15 mouse cellular contexts compared by ENCODE assay signal in genomic region chr12:79984025-79984790, GRCm38 (mm10).
DNase-seq lines count a peak whose midpoint lies in the region; ATAC-seq and TF ChIP-seq lines count a peak whose summit lies in the region.
"Had no signal": no experiment of that assay in that cellular context is flagged by ENCODE, and none has a peak within 500 bp of the region (broad histone marks: within the 10 kb centered on the region; RNA-seq: fewer than 3 reads in every experiment).

No protein-coding gene starts in this region.

- TF ChIP-seq CTCF in gastrocnemius, adult 2 months (IDR thresholded peaks at IDR 0.05) = no peak
- no peak for TF ChIP-seq CTCF in liver, postnatal 0 days (IDR thresholded peaks at IDR 0.05; ENCODE audit: low read depth)

- WGBS in liver, embryonic 11.5 days = 53% methylated on average over 10 of the region's 10 CpGs
- WGBS in liver, postnatal 0 days (ENCODE audit: insufficient replicate concordance) = 75% methylated on average over 10 of the region's 10 CpGs
- WGBS in embryonic facial prominence, embryonic 12.5 days = 34% methylated on average over 10 of the region's 10 CpGs
- WGBS in stomach, embryonic 14.5 days = 38% methylated on average over 10 of the region's 10 CpGs

- H3K36me3 ChIP-seq in liver, embryonic 11.5 days (ENCODE audit: control insufficient read depth, insufficient read depth, low read length) = no peaks in the 10 kb centered on the region
- no peaks in the 10 kb centered on the region for H3K36me3 ChIP-seq in liver, postnatal 0 days (replicated peaks; ENCODE audit: insufficient read depth, low read length)
- H3K36me3 ChIP-seq in embryonic facial prominence, embryonic 12.5 days = no peaks in the 10 kb centered on the region
- no peaks in the 10 kb centered on the region for H3K36me3 ChIP-seq in stomach, embryonic 14.5 days (ENCODE audit: control insufficient read depth, insufficient read depth, low read length)

- no peak for TF ChIP-seq EP300 in liver, postnatal 0 days (IDR thresholded peaks at IDR 0.05; ENCODE audit: low read depth)

- H3K4me3 ChIP-seq in gastrocnemius, adult 2 months = no peak overlapping the region
- H3K4me3 ChIP-seq in liver, embryonic 11.5 days (ENCODE audit: low read depth, low read length) = no peak overlapping the region
- no peak overlapping the region for H3K4me3 ChIP-seq in liver, postnatal 0 days (ENCODE audit: low read depth, low read length)
- no peak overlapping the region for H3K4me3 ChIP-seq in embryonic facial prominence, embryonic 12.5 days
- no peak overlapping the region for H3K4me3 ChIP-seq in stomach, embryonic 14.5 days (ENCODE audit: low read depth, low read length)

- no peak for ATAC-seq in liver, embryonic 11.5 days (replicated peaks; ENCODE audit: low FRiP score)
- ATAC-seq in liver, postnatal 0 days = no peak
- no peak for ATAC-seq in embryonic facial prominence, embryonic 12.5 days (ENCODE audit: insufficient number of reproducible peaks, insufficient read depth, low FRiP score, low TSS enrichment)
- no peak for ATAC-seq in stomach, embryonic 14.5 days (ENCODE audit: insufficient number of reproducible peaks, insufficient read depth, low FRiP score, low read depth)
- no peak for ATAC-seq in CD4-positive, CD25-positive, alpha-beta regulatory T cell, adult 4 months
- ATAC-seq: midbrain, embryonic 16.5 days had no signal

- H3K4me1 ChIP-seq in liver, embryonic 11.5 days (replicated peaks; ENCODE audit: control insufficient read depth, insufficient read depth, low read length) = peaks cover 75% of the 10 kb centered on the region
- peaks cover 48% of the 10 kb centered on the region for H3K4me1 ChIP-seq in liver, postnatal 0 days (ENCODE audit: insufficient read depth)
- H3K4me1 ChIP-seq in embryonic facial prominence, embryonic 12.5 days = peaks cover 31% of the 10 kb centered on the region
- H3K4me1 ChIP-seq in stomach, embryonic 14.5 days (ENCODE audit: control insufficient read depth, insufficient read depth, low read length) = peaks cover 42% of the 10 kb centered on the region

- DNase-seq in gastrocnemius, adult 2 months = no peak
- DNase-seq in gastrocnemius, adult 8-10 months (ENCODE audit: low spot score in 2 of 2) = no peak
- no peak for DNase-seq in liver, embryonic 11.5 days (ENCODE audit: low spot score)
- no peak for DNase-seq in liver, postnatal 0 days
- no peak for DNase-seq in right cerebral cortex, postnatal 10 days (ENCODE audit: low spot score in 2 of 2)
- DNase-seq: adrenal gland, adult 2 months; cerebellum, postnatal 25 days; kidney, adult 8-10 months; layer of hippocampus, adult 9-11 months; left cerebral cortex, postnatal 4 days; lung, postnatal 4 days had no signal

- H3K27ac ChIP-seq in gastrocnemius, adult 2 months = peak overlapping the region; percentile 87
- H3K27ac ChIP-seq in liver, embryonic 11.5 days (ENCODE audit: low read depth, low read length) = peak overlapping the region; percentile 73
- H3K27ac ChIP-seq in liver, postnatal 0 days (ENCODE audit: low read depth) = no peak overlapping the region
- H3K27ac ChIP-seq in embryonic facial prominence, embryonic 12.5 days = 0 out of 2 replicates have a peak overlapping the region, but pooled peaks have one; percentile 19
- peak overlapping the region; percentile 16; the same call in 1 of the 2 replicates for H3K27ac ChIP-seq in stomach, embryonic 14.5 days (ENCODE audit: low read length)

- H3K9ac ChIP-seq in liver, embryonic 11.5 days (ENCODE audit: low read depth, low read length) = no peak overlapping the region
- H3K9ac ChIP-seq in liver, postnatal 0 days (replicated peaks) = no peak overlapping the region
- no peak overlapping the region for H3K9ac ChIP-seq in embryonic facial prominence, embryonic 12.5 days
- no peak overlapping the region for H3K9ac ChIP-seq in stomach, embryonic 14.5 days (replicated peaks; ENCODE audit: low read depth, low read length)

- intact Hi-C loops in gastrocnemius, adult 2 months (cut with DNase I) = no loop called here

- H3K4me2 ChIP-seq in liver, embryonic 11.5 days = no peak overlapping the region
- H3K4me2 ChIP-seq in liver, postnatal 0 days (ENCODE audit: low read depth, low read length) = no peak overlapping the region
- H3K4me2 ChIP-seq in embryonic facial prominence, embryonic 12.5 days (replicated peaks) = no peak overlapping the region
- no peak overlapping the region for H3K4me2 ChIP-seq in stomach, embryonic 14.5 days (replicated peaks; ENCODE audit: low read depth, low read length)

- no peaks in the 10 kb centered on the region for H3K27me3 ChIP-seq in liver, embryonic 11.5 days (replicated peaks; ENCODE audit: control insufficient read depth, insufficient read depth, low read length)
- H3K27me3 ChIP-seq in liver, postnatal 0 days (ENCODE audit: insufficient read depth, low read length) = no peaks in the 10 kb centered on the region
- H3K27me3 ChIP-seq in embryonic facial prominence, embryonic 12.5 days = no peaks in the 10 kb centered on the region
- H3K27me3 ChIP-seq in stomach, embryonic 14.5 days (ENCODE audit: control insufficient read depth, insufficient read depth, low read length) = no peaks in the 10 kb centered on the region

- no peaks in the 10 kb centered on the region for H3K9me3 ChIP-seq in liver, embryonic 11.5 days (ENCODE audit: control insufficient read depth, low read length)
- H3K9me3 ChIP-seq in liver, postnatal 0 days (ENCODE audit: low read length) = no peaks in the 10 kb centered on the region
- no peaks in the 10 kb centered on the region for H3K9me3 ChIP-seq in embryonic facial prominence, embryonic 12.5 days
- no peaks in the 10 kb centered on the region for H3K9me3 ChIP-seq in stomach, embryonic 14.5 days (ENCODE audit: control insufficient read depth, low read depth, low read length)
